Mouse (Mus musculus) embryonic fibroblast, embryonic 13.5 days (primary cell): Measurements from ENCODE around the gene Elp6. TPM values are rescaled to one million over a fixed set of nuclear protein-coding genes. Genes with fewer than 3 reads are reported as not detected.

ENCODE experiments used
- H3K27ac ChIP-seq: 2 replicates; pipeline ENCODE4 v1.5.1; 2012; ENCODE audit warnings: low read length, control low read depth, inconsistent platforms; ENCODE audit not compliant: insufficient read depth
- H3K4me1 ChIP-seq: 2 replicates; pipeline ENCODE4 v1.6.1; 2011; ENCODE audit warnings: low read length; ENCODE audit not compliant: control insufficient read depth, insufficient read depth
- H3K4me3 ChIP-seq: 2 replicates; pipeline ENCODE4 v1.5.1; 2011; ENCODE audit warnings: mild to moderate bottlenecking, control low read depth, low read length; ENCODE audit not compliant: insufficient read depth
- CTCF ChIP-seq: IDR thresholded peaks from 2 replicates; pipeline ENCODE4 v1.5.1; 2011; ENCODE audit warnings: mild to moderate bottlenecking, control low read depth, low read length, moderate library complexity, borderline replicate concordance; ENCODE audit not compliant: insufficient read depth
- POLR2A ChIP-seq: IDR thresholded peaks from 2 replicates; pipeline ENCODE4 v1.6.1; 2011; ENCODE audit warnings: low read depth, mild to moderate bottlenecking, control low read depth, low read length, moderate library complexity
- polyA plus RNA-seq: library from polyadenylated mRNA; stranded (reverse); fragments of >200 nt; gene quantifications from 2 replicates; pipeline ENCODE4 v1.2.4, GENCODE M21; 2011; ENCODE audit warnings: low read depth; ENCODE audit not compliant: missing spikeins, insufficient read length

Gene Elp6
- polyA plus RNA-seq = 9.2 and 9.7 TPM in 2 replicates

DNA sequence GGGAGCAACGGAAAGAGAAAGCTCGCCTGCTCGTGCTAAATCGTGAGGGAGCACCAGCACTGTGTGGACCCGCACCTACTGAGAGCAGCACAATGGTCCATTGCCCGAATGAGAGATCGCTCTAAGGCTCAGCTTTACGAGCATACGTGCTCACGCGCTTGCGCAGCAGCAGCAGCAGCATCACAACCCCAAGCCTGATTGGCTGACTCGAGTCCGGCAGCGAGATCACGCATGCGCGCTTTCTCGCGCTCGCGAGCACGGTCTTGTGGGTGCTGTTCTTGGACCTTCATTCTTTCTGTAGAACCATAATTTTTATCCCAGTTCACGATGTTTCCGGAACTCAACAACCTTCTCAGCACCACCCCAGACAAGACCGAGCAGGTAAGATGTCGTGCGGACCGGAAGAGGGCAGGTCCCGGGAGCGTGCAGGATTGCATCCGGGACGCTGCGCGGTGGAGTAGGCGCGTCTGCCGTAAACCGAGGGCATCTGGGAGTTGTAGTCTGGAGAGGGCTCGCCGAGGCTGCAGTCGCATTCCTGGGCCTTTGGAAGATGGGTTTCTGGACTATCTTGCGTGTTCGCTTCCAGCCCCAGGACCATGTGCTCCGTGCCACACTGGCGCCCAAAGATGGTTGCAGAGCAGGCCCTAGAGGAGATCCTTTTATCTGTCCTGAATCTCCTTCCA is at the start of gene Elp6:
Elp6 (plus strand) TSS at position 205 of the 683 bp plus-strand sequence.
- TF ChIP-seq POLR2A (peak; percentile 99), CTCF (no peak)
- H3K27ac ChIP-seq = peak within 1 kb of the TSS; percentile 71
- peaks cover 4% of the 10 kb centered on the region; the same call in 1 of the 2 replicates for H3K4me1 ChIP-seq
- peak within 1 kb of the TSS; percentile 60 for H3K4me3 ChIP-seq

DNA sequence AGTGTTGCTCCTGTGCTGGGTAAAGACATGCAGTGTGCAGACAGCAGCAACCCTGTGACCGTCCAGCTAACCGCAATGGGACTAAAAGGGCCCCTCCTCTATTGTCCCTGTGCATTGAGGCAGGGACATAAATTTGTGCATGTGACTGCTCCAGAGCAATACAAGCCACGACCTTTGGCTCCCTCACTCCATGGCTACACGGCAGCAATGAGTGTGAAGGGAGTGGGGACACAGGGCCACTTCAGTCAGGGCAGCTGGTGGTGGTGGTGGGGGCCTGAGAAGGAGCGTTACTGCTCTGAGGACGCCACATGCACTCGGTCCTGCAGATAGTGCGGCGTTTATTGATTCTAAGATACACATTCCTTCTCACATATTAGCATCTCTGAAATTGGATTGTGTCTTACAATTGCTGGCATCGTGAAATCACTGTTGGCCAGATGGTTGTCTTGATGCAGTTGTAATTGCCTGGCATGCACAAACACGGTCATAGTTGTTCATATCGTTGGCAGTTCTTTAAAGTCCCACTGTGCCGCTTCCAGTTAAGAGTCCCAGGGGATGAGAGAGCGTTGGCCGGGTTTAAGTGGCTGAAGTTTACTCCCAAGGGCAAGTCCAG is 49.5 kb upstream of the Elp6 start:
- H3K27ac ChIP-seq = no peak overlapping the region
- no peak for TF ChIP-seq POLR2A
- TF ChIP-seq CTCF = no peak
- no peak overlapping the region for H3K4me3 ChIP-seq
- H3K4me1 ChIP-seq = no peaks in the 10 kb centered on the region

DNA sequence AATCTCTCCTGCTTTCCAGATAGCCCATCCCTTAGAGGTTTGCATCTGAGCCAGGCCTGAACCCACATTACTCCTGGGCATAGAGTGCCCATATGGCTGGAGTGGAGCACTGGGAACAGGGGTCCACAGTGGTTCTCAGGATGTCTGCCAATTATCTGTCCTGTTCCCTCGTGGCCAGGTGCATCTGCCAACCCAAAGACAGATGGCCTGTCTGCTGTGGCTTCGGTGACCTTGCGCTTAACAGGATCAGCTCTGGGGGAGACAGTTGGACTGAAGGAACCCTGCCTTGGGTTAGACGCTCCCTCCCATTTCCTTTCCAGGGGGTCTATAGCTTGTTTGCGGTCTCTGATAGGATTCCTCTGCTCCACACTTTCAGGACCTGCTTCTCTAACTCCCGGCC is 46.3 kb upstream of the Elp6 start:
- no peaks in the 10 kb centered on the region for H3K4me1 ChIP-seq
- no peak overlapping the region for H3K4me3 ChIP-seq
- TF ChIP-seq CTCF (no peak), POLR2A (no peak)
- no peak overlapping the region for H3K27ac ChIP-seq

DNA sequence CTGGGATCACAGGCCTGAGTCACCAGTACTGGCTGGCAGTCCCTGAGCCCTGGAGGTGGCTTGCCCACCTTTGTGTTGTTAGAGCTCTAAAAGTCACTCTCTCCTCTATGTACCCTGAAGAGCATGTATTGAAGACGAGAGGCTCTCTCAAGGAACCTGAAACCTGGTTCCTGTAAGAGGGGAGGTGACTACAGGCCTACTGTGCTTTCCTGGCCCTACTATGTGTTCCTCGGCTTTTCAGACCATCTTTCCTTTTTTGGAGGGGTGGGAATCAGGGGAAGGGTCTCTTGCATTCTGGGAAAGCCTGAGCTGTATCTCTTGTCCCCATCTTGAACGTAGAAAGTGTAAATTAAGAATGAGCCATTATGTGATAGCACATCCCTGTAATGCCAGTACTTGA is 45.9 kb upstream of the Elp6 start:
- TF ChIP-seq CTCF (no peak), POLR2A (no peak)
- no peaks in the 10 kb centered on the region for H3K4me1 ChIP-seq
- no peak overlapping the region for H3K4me3 ChIP-seq
- H3K27ac ChIP-seq = no peak overlapping the region

DNA sequence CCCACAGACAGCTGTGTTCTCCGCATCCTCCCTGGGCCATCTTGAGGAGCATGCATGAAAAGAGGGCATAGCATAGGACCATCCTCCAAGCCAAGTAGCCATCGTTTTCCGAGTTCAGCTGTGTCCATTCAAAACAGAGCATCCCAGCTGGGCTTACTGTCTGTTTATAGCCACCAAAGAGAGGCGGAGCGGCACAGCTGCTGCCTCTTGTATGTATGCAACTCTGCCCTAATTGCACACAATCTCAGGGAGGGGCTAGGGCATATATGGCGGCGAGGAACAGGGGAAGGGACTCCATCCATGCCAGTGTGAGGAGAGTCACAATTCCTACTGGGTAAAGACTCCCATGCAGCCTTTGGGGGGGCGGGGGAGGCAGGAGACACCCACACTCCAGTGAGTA is 41.8 kb upstream of the Elp6 start:
- Histone ChIP-seq H3K4me3 (no peak overlapping the region), H3K27ac (no peak overlapping the region), H3K4me1 (no peaks in the 10 kb centered on the region)
- TF ChIP-seq POLR2A (no peak), CTCF (no peak)

DNA sequence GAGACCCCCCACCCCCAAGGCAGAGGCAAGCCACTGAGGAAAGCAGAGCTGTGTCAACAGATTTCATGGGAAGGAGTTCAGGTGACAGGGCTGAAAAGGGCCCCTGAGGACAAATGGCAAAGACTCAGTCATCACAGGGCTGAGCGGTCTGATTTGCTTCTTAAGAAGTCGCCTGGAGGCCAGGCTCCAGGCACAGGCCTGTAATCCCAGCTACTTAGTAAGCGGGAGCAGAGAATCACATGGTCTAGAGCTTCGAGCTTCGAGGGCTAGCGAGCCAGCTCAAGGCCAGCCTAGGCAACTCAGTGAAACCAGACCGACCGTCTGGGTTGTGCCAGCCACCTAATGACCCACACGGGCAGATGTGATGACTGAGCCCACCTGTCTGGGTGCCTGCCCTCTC is 40.0 kb upstream of the Elp6 start:
- no peaks in the 10 kb centered on the region for H3K4me1 ChIP-seq
- H3K27ac ChIP-seq = no peak overlapping the region
- TF ChIP-seq POLR2A (no peak), CTCF (no peak)
- H3K4me3 ChIP-seq = no peak overlapping the region

DNA sequence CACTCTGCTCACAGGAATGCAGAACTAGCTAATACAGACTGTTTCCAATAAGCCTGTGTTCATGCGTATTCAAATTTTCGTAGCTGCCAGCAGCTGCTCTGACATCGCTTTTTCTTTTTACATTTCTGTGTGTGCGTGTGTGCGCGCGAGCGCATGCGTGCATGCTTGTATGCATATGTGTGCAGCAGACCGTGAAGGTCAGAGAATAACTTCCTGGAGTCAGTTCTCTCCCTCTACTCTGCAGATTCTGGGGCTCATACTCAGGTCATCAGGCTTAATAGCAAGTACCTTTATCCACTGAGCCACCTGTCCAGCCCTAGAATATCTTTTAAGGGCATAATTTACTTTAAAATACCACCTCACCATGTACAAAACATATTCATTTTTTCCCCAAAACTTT is 36.6 kb upstream of the Elp6 start:
- no peak overlapping the region for H3K4me3 ChIP-seq
- no peak for TF ChIP-seq POLR2A
- no peak for TF ChIP-seq CTCF
- no peak overlapping the region for H3K27ac ChIP-seq

DNA sequence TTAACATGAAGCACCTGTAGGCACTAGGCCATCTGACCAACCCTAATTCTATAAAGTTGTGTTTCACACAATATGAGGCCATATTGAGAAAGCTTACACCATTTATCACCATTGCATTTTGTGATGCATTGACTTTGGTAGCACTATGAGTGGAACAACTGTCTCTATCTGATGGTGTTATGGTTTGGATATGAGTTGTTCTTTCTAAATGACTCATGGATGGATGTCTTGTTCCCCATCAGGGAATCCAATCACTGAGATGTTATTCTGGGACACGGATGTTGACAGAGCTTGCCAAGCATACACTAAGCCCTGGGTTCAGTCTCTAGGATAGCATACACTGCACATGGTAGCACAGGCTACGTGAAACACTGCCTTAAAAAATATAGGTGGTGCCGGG is 32.6 kb upstream of the Elp6 start:
- no peak overlapping the region for H3K4me3 ChIP-seq
- no peak overlapping the region for H3K27ac ChIP-seq
- H3K4me1 ChIP-seq = no peaks in the 10 kb centered on the region
- TF ChIP-seq CTCF (no peak), POLR2A (no peak)

More for the DNA sequence above, 36.6 kb upstream of the Elp6 start:
- no peaks in the 10 kb centered on the region for H3K4me1 ChIP-seq

DNA sequence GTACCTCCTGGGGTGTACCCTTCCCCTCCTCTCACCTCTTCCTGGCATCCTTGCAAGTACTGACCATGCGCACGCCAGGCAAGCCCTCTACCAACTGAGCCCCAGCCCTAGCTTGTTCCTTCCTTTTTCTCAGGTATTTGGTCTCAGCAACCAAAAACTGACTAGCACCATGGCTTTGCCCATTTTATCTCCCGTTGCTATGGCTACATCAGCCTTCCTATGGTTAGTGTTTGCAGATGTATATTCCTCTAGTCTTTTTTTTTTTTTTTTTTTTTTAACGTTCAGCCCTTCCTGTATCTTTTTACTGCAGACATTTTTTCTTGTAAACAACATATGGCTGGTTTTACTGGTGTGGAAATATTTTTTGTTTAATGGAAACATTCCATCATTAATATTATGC is 31.5 kb upstream of the Elp6 start:
- TF ChIP-seq CTCF (no peak), POLR2A (no peak)
- H3K4me3 ChIP-seq = no peak overlapping the region
- no peak overlapping the region for H3K27ac ChIP-seq
- H3K4me1 ChIP-seq = no peaks in the 10 kb centered on the region

DNA sequence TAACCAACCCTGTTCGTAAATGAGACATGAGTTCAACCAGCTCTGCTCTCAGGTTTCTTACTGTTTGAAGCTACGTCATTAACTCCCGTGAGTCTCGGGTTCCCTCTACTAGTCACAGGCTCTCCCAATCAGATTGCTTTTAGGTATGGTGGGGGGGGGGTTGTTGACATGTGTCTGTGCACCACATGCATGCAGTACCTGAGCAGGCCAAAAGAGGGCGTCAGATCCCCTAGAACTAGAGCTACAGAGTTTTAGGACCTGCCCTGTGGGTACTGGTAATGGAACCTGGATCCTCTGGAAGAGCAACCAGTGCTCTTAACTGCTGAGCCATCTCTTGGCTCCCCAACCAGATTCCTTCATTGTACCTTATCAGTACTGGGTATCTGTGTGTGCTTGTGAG is 29.1 kb upstream of the Elp6 start:
- Histone ChIP-seq H3K27ac (no peak overlapping the region), H3K4me3 (no peak overlapping the region), H3K4me1 (no peaks in the 10 kb centered on the region)
- TF ChIP-seq CTCF (no peak), POLR2A (no peak)

DNA sequence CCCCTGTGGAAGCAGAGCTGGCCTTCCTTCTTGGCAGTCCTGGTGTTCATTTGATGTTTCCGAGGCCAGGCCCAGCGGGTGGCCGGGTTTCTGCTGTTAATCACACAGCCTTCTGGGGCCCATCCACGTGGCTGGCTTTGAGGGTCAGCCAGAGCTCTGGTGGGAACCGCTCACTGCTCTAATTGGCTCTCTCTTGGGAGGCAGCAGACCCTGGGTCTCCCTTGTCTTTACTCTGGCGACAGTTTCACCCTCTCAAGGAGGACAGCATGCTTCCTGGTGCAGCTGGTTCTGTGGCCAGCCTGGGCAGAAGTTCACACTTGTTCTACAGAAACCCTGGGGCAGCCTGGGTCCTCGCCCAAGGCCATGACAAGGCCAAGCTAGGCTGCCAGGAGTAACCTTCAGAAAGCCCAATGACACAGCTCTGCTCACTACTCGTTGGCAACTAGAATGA is 27.5 kb upstream of the Elp6 start:
- no peak overlapping the region for H3K27ac ChIP-seq
- H3K4me3 ChIP-seq = no peak overlapping the region
- TF ChIP-seq POLR2A (no peak), CTCF (no peak)
- no peaks in the 10 kb centered on the region for H3K4me1 ChIP-seq
